Mouse (Mus musculus) midbrain, embryonic 12.5 days (tissue): Measurements from ENCODE around the gene Defb21. TPM values are rescaled to one million over a fixed set of nuclear protein-coding genes. Genes with fewer than 3 reads are reported as not detected.

Experiments
- ATAC-seq: fragments of 200-750 bp; cut with Nextera tagmentation; 2 replicates; pipeline ENCODE4 v1.8.0; 2017; ENCODE audit warnings: low read depth, moderate TSS enrichment, moderate library complexity; ENCODE audit not compliant: low FRiP score
- H3K27ac ChIP-seq: fragments of 300-500 bp; sonication (generic); replicated peaks from 2 replicates; pipeline ENCODE4 v1.5.1; 2016; ENCODE audit warnings: mild to moderate bottlenecking
- H3K27me3 ChIP-seq: fragments of 300-500 bp; sonication (generic); 2 replicates; pipeline ENCODE4 v1.6.1; 2016; ENCODE audit warnings: mild to moderate bottlenecking
- H3K36me3 ChIP-seq: fragments of 300-500 bp; sonication (generic); 2 replicates; pipeline ENCODE4 v1.6.1; 2016
- H3K4me1 ChIP-seq: fragments of 300-500 bp; sonication (generic); 2 replicates; pipeline ENCODE4 v1.6.1; 2016
- H3K4me2 ChIP-seq: fragments of 300-500 bp; sonication (generic); replicated peaks from 2 replicates; pipeline ENCODE4 v1.6.1; 2016; ENCODE audit warnings: mild to moderate bottlenecking, moderate library complexity
- H3K4me3 ChIP-seq: fragments of 300-500 bp; sonication (generic); 2 replicates; pipeline ENCODE4 v1.5.1; 2016; ENCODE audit warnings: mild to moderate bottlenecking
- H3K9ac ChIP-seq: fragments of 300-500 bp; sonication (generic); replicated peaks from 2 replicates; pipeline ENCODE4 v1.6.1; 2016; ENCODE audit warnings: mild to moderate bottlenecking, moderate library complexity
- H3K9me3 ChIP-seq: fragments of 300-500 bp; sonication (generic); 2 replicates; pipeline ENCODE4 v1.6.1; 2016; ENCODE audit warnings: mild to moderate bottlenecking
- WGBS: fragments of 180-500 bp; shearing (Covaris S2); methylation state at CpG from one replicate; pipeline ENCODE4 v1.1.7; 2016; 5-methylcytosine and 5-hydroxymethylcytosine counted together
- polyA plus RNA-seq: library from polyadenylated mRNA; unstranded; fragments of >200 nt; fragmentation: Nextera tagmentation; extraction: Ambion mirVana; gene quantifications from 2 replicates; pipeline ENCODE4 v1.2.1, GENCODE M21; 2016

Defb21 gene
- polyA plus RNA-seq = not detected in 2 replicates

DNA sequence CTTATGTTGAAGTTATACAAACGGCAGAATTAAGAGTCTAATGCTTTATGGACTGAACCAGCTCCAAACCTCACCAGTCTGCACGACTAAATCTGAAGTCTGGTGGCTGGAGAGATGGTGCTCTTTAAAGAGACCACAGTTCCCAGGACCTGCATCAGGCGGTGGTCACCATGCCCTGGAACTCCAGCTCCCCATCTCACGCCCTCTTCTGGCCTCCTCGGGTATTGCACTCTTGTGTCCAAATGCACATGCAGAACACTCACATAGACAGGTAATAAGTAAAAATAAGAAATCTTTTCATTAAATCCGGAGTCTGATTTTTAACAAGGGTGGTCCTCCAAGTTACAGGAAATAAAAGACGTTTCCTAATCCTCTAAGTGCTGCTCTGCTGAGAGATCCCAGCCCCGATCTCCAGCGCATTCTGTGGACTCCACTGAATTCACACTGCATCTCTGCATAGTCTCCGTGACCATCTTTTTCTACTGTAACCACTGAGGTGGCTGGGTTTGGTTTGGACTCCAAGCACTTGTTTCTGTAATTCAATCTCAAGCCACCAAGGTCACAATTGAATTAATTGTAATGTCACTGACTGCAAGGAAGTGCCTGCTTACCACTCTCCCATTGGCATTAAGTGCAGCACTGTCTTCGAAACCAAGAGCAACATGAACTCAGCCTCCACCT, at the start of gene Defb21:
Gene Defb21, plus strand, starts transcription at position 631 of the 681 bp plus-strand sequence.
- ATAC-seq = no peak
- no peaks in the 10 kb centered on the region for H3K36me3 ChIP-seq
- no peak within 1 kb of the TSS for H3K27ac ChIP-seq
- H3K27me3 ChIP-seq = no peaks in the 10 kb centered on the region
- H3K9me3 ChIP-seq = no peaks in the 10 kb centered on the region
- no peaks in the 10 kb centered on the region for H3K4me1 ChIP-seq
- 66% methylated on average over 11 of the region's 11 CpGs for WGBS
- no peak within 1 kb of the TSS for H3K9ac ChIP-seq
- H3K4me3 ChIP-seq = no peak within 1 kb of the TSS
- no peak within 1 kb of the TSS for H3K4me2 ChIP-seq

DNA sequence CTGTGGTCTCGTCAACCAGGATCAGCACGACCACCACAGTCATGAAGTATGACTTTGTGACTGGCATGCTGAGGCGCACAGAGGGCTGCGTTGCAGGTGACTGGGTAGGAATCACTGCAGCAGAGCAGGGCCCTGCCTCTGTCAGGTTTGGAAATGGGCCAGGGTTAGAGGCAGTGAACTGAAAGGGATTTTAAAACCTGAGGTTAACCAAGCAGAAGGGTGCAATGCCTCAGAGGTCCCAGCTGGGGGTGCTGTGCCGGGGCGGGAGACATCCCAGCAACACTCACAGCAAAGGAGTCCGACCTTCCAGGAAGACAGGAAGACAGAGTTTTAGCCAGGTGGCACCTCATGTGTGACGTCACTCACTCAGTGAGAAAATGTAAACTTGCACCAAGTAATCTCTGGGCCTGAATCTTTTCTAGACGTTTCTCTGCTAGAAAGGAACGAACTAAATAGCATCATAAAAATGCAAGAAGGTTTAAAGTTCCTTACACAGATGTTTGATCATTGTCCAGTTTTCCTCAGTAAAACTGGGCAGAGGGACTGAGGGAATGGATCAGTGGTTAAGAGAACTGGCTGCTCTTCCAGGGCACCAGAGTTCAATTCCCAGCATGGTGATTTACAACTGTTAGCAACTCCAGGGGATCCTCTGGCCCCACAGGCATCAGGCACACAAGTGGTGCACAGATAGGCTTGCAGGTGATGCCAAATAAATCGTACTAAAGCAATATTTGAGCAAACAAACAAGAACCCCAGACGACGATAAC, 32.4 kb upstream of the Defb21 start, which contains the start of gene Defb29:
Gene Defb29, minus strand, starts transcription at position 155 of the 767 bp plus-strand sequence.
- no peaks in the 10 kb centered on the region for H3K36me3 ChIP-seq
- no peak within 1 kb of the TSS for H3K4me2 ChIP-seq
- no peaks in the 10 kb centered on the region for H3K9me3 ChIP-seq
- ATAC-seq = no peak
- H3K4me3 ChIP-seq = no peak within 1 kb of the TSS
- H3K27ac ChIP-seq = no peak within 1 kb of the TSS
- no peaks in the 10 kb centered on the region for H3K27me3 ChIP-seq
- WGBS = 59% methylated on average over 13 of the region's 13 CpGs
- H3K4me1 ChIP-seq = no peaks in the 10 kb centered on the region
- no peak within 1 kb of the TSS for H3K9ac ChIP-seq

DNA sequence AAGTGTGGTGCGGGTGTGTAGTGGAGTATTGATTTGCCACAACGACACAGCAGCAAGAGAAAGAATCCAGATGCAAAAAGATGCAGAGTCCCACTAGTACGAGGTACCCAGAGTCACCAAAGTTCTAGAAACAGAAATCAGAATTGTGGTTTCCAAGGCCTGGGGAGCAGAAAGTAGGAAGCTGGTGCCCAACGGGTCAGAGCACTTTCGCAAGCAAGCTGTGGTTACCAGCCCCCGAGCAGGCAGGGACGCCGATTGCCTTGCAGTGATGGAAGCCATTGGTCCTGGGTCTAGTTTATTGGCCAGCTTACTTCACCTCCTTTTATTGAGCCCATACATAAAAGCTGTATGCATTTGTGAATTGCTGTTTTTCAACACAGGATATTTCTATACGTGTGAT, 30.6 kb upstream of the Defb21 start:
- no peak overlapping the region for H3K27ac ChIP-seq

DNA sequence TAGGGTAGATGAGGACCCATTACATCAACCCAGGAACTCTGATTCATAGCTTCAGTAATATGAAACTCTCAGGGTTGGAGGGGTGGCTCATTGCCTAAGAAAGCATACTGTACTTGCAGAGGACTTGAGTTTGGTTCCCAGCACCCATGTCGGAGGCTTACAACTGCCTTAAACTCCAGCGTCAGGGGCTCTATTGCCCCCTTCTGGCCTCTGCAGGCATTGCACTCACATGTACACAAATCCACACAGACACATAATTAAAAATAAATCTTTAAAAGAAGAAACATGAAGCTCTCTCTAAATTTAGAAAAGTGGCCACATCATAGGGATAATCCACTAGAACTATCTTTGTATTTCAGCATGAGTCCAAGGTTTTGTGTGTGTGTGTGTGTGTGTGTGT, 29.6 kb upstream of the Defb21 start:
- Histone ChIP-seq H3K9me3 (no peaks in the 10 kb centered on the region), H3K4me1 (no peaks in the 10 kb centered on the region), H3K9ac (no peak overlapping the region), H3K27ac (no peak overlapping the region), H3K36me3 (no peaks in the 10 kb centered on the region), H3K4me3 (no peak overlapping the region), H3K27me3 (no peaks in the 10 kb centered on the region), H3K4me2 (no peak overlapping the region)
- WGBS = 69% methylated on average over 2 of the region's 2 CpGs
- ATAC-seq = no peak

More for the DNA sequence above, 30.6 kb upstream of the Defb21 start:
- WGBS = 87% methylated on average over 9 of the region's 9 CpGs
- Histone ChIP-seq H3K4me1 (no peaks in the 10 kb centered on the region), H3K9me3 (no peaks in the 10 kb centered on the region), H3K27me3 (no peaks in the 10 kb centered on the region), H3K36me3 (no peaks in the 10 kb centered on the region), H3K4me2 (no peak overlapping the region), H3K9ac (no peak overlapping the region), H3K4me3 (no peak overlapping the region)
- no peak for ATAC-seq

DNA sequence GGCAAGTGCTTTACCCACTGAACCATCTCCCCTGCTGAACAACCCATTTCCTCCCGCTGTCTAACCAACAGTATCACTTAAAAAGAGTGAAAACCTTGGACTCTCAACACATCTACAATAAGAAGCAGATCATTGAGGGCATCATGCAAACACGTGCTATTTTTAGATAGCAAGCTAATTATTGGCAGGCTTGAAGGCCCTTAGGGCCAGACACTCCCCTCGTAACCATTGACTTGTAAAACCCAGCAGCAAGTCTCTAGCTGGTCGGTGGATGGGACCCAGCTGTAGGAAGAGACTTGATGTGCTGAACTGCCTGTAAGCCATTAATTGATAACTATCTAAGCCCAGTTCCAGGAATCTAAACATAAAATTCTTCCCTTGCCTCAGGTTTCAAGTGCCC, 29.1 kb upstream of the Defb21 start:
- no peak for ATAC-seq
- H3K4me3 ChIP-seq = no peak overlapping the region
- WGBS = 86% methylated on average over 4 of the region's 4 CpGs

DNA sequence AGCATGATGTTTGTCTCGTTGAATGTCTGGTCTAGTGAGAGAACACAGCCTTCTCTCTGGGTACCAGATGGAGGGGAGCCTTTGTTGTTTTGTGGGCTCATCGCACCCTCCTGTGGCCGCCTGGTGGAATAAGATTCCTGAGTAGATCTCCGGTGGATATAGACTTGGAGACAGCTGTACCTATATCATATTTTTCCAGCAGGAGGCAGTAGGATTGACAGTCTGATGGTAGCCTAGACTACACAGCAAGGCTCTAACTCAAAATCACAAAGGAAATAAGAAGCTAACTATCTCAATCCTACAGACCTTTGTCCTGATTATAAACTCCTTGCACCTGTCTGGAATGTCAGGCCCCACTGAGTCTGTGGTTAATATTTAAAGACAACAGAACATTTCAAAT, 27.9 kb upstream of the Defb21 start:
- no peak overlapping the region for H3K4me3 ChIP-seq
- 26% methylated on average over 4 of the region's 4 CpGs for WGBS
- H3K9ac ChIP-seq = no peak overlapping the region
- H3K4me1 ChIP-seq = no peaks in the 10 kb centered on the region
- H3K9me3 ChIP-seq = no peaks in the 10 kb centered on the region
- no peak overlapping the region for H3K4me2 ChIP-seq
- no peak overlapping the region for H3K27ac ChIP-seq
- H3K36me3 ChIP-seq = no peaks in the 10 kb centered on the region
- ATAC-seq = no peak
- H3K27me3 ChIP-seq = no peaks in the 10 kb centered on the region

More for the DNA sequence above, 29.1 kb upstream of the Defb21 start:
- no peak overlapping the region for H3K27ac ChIP-seq
- no peak overlapping the region for H3K9ac ChIP-seq
- H3K9me3 ChIP-seq = no peaks in the 10 kb centered on the region
- no peaks in the 10 kb centered on the region for H3K4me1 ChIP-seq
- H3K4me2 ChIP-seq = no peak overlapping the region
- H3K27me3 ChIP-seq = no peaks in the 10 kb centered on the region
- no peaks in the 10 kb centered on the region for H3K36me3 ChIP-seq

DNA sequence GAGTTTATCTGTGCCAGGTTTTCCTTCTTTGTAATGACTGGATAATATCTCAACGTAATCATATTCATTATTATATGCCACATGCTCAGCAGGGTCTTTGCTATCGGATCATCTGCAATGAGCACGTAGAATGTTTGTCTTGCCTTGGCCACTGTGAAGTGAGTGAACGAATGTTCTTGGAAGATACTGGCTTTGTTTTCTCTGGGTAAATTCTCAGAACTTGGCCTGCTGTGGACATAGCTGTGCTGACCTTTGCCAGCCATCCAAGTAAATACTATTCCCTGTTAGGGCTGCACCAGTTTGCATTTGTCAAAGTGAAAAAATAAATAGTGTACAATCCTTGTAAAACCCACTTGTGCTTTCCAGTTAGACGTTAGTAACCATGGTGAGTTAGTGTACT, 24.4 kb upstream of the Defb21 start:
- no peaks in the 10 kb centered on the region for H3K27me3 ChIP-seq
- WGBS = 80% methylated on average over 5 of the region's 5 CpGs
- H3K4me3 ChIP-seq = no peak overlapping the region
- H3K9ac ChIP-seq = no peak overlapping the region
- no peaks in the 10 kb centered on the region for H3K9me3 ChIP-seq
- no peak overlapping the region for H3K4me2 ChIP-seq
- H3K27ac ChIP-seq = no peak overlapping the region
- no peak for ATAC-seq
- no peaks in the 10 kb centered on the region for H3K4me1 ChIP-seq
- no peaks in the 10 kb centered on the region for H3K36me3 ChIP-seq

DNA sequence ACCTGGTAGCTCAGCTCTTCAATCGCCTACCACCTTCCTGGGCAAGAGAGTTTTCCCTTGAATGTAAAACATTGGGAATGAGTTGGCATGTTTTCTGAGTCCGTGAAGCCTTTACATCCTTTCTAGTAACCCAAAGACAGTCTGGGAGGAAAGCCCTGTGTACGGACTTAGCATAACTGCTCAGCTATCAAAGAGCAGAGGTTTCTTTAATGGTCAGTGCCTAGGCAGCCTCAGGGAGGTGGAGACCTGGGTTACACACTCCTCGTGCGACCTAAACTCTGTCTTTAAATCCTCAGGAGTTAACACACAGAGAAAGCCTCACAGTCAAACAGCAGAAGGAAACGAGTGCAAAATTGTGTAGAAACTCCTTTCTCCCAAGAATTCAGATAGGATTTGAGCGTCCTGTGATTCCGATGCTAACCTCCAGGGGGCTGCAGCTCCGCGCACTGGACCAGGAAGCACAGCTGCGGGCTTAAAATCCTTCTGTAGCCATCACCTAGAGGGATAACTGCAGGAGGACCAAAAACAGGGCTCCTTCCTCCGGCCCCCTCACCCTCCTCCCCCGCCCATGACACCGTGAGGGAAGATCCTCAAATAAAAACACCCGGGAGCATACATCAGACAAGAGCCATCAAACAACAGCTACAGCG, 18.6 kb upstream of the Defb21 start:
- H3K4me2 ChIP-seq = peak overlapping the region; percentile 38; the same call in 1 of the 2 replicates
- no peak for ATAC-seq
- WGBS = 13% methylated on average over 16 of the region's 16 CpGs

DNA sequence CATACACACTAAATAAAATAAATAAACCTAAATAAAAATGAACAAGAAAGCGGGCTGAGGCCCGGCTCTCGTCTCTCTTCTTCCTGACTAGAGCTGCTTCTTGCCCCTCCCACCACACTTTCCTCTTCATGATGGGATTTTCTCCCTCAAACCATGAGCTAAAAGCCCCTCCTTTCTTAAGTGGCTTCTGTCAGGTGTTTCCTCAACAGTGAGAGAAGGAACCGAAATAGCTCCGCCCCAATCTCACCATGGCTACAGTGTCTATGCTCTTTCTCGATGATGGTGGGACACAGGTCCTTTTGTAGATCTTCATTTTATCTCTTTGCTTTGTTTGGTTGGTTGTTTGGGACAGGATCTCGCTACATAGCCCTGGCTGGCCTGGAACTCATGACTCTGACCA, 15.9 kb upstream of the Defb21 start:
- WGBS = 92% methylated on average over 7 of the region's 7 CpGs

More for the DNA sequence above, 18.6 kb upstream of the Defb21 start:
- Histone ChIP-seq H3K4me1 (peaks cover 2% of the 10 kb centered on the region; the same call in 1 of the 2 replicates), H3K4me3 (0 out of 2 replicates have a peak overlapping the region, but pooled peaks have one; percentile 10), H3K36me3 (no peaks in the 10 kb centered on the region), H3K9me3 (no peaks in the 10 kb centered on the region), H3K9ac (no peak overlapping the region), H3K27me3 (no peaks in the 10 kb centered on the region), H3K27ac (no peak overlapping the region)

DNA sequence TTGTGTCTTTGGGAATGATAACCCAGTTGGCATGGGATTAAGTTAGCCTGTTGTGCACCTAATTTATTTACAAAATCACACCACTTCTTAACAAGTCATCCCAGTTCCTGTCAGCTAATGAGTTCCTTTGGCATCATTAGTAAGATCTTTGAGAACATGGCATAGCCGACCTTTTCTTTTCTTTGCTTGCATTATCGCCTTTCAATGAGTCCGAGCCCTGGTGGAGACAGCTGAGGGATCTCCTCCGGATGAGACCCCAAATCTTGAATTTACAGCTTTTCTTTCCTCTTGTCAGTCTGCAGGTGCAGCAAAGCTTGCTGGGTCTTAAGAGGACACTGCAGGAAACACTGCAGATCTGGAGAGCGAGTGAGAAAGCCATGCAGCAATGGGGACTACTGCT, 3.5 kb upstream of the Defb21 start, which contains the start of gene Gm17416:
Gene Gm17416, plus strand, starts transcription at position 301 of the 400 bp plus-strand sequence.
- no peak for ATAC-seq
- H3K36me3 ChIP-seq = no peaks in the 10 kb centered on the region
- WGBS = 88% methylated on average over 5 of the region's 5 CpGs

More for the DNA sequence above, 15.9 kb upstream of the Defb21 start:
- Histone ChIP-seq H3K27me3 (no peaks in the 10 kb centered on the region), H3K4me2 (no peak overlapping the region), H3K27ac (no peak overlapping the region), H3K9me3 (no peaks in the 10 kb centered on the region), H3K4me1 (peaks cover 2% of the 10 kb centered on the region; the same call in 1 of the 2 replicates), H3K4me3 (no peak overlapping the region), H3K36me3 (no peaks in the 10 kb centered on the region), H3K9ac (no peak overlapping the region)
- ATAC-seq = no peak

DNA sequence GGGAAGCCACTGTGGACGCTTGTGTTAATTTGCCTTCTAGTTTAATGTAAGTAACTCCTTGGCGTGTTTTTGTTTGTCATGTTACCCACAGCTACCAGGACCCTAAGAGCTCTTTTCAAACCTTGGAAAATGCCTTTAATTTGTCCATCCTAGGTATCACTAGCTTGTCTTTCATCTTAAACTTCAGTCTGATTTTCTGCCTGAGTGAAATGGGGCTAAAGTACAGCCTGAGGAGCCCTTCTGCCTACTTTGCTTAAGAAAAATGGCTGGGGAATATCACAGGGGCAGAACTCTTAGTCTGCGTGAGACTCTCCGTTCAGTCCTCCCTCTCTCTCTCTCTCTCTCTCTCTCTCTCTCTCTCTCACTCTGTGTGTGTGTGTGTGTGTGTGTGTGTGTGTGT, 2.7 kb upstream of the Defb21 start:
- no peaks in the 10 kb centered on the region for H3K36me3 ChIP-seq
- H3K27ac ChIP-seq = no peak overlapping the region
- 80% methylated on average over 4 of the region's 4 CpGs for WGBS
- no peaks in the 10 kb centered on the region for H3K9me3 ChIP-seq
- no peaks in the 10 kb centered on the region for H3K27me3 ChIP-seq
- H3K9ac ChIP-seq = no peak overlapping the region
- H3K4me2 ChIP-seq = no peak overlapping the region
- no peak for ATAC-seq
- H3K4me3 ChIP-seq = no peak overlapping the region
- H3K4me1 ChIP-seq = no peaks in the 10 kb centered on the region

More for the DNA sequence above, 3.5 kb upstream of the Defb21 start, which contains the start of gene Gm17416:
- Histone ChIP-seq H3K9ac (no peak within 1 kb of the TSS), H3K27ac (no peak within 1 kb of the TSS), H3K4me1 (no peaks in the 10 kb centered on the region), H3K4me2 (no peak within 1 kb of the TSS), H3K27me3 (no peaks in the 10 kb centered on the region), H3K9me3 (no peaks in the 10 kb centered on the region), H3K4me3 (no peak within 1 kb of the TSS)

DNA sequence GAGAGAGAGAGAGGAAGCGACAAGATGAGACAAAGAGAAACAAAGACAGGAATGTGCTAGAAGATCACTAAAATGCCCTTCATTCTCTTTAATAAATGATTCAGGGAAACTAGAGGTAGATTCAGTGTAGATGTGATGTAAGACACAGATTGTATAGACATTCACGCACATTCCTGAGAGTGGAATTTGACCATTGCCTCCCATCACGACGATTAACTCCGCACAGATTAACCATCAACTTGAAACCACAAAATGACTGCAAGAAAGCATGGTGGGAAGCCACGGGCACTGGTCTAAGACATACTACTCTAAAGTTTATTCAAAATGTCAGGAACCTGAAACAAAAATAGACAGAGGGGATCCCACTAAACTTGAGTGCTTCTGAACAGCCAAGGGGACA, 2.2 kb upstream of the Defb21 start:
- Histone ChIP-seq H3K9me3 (no peaks in the 10 kb centered on the region), H3K27me3 (no peaks in the 10 kb centered on the region), H3K9ac (no peak overlapping the region), H3K4me3 (no peak overlapping the region), H3K36me3 (no peaks in the 10 kb centered on the region), H3K4me1 (no peaks in the 10 kb centered on the region), H3K27ac (no peak overlapping the region), H3K4me2 (no peak overlapping the region)
- WGBS = 89% methylated on average over 6 of the region's 6 CpGs
- no peak for ATAC-seq
